Mouse (Mus musculus): ENCODE measurements around the gene Ccdc24. TPM values are rescaled to one million over a fixed set of nuclear protein-coding genes. Genes with fewer than 3 reads are reported as not detected.

The Ccdc24 gene
- not detected in 2 replicates for polyA plus RNA-seq (2012)

GRCm38 (mm10) chr4:117872471-117872886, at the start of gene Ccdc24:
TSS of gene Ccdc24 (minus strand) at chr4:117872557.

DNA sequence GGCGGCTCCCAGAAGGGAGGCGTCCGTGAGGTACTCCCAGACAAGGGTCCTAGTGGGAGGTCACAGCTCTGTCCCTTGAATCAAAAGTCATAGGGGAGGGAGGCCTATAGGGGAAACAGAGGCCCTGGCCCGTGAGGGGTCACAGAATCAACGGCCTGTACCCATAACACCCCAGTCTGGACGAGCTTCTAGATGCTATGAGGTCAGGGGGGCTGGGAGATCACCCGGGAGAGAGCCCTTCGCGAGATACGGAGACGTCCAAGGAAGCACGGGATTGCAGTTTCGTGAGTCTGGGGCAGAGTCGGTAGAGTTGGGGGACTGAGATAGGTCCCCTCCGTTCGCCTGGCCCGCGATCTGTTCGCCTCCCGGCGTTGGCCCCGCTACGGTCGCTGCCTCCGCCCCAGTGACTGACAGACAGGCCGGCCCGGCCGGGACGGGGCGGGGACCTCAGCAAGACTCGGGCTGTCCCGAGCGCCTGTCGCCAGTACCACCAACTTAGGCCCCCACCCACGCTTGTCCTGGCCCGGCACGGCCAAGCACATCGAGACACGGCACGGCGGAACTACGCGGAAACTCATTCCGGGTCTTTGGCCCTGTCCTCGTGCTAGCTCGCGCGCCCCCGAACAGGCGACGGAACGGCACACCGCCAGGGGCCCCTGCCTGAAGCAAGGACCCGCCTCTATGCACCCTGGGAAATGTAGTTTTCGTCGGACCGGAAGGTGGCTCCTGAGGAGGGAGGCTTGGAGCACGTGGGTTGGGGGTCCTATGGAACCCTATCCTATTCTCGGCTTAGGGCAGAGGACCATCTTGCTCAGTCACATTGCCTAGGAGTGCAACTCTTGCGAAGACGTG, 42.5 kb upstream of the Ccdc24 start, which contains the start of gene Ipo13:
Ipo13 (minus strand) TSS at position 409 of the 852 bp plus-strand sequence.

DNA sequence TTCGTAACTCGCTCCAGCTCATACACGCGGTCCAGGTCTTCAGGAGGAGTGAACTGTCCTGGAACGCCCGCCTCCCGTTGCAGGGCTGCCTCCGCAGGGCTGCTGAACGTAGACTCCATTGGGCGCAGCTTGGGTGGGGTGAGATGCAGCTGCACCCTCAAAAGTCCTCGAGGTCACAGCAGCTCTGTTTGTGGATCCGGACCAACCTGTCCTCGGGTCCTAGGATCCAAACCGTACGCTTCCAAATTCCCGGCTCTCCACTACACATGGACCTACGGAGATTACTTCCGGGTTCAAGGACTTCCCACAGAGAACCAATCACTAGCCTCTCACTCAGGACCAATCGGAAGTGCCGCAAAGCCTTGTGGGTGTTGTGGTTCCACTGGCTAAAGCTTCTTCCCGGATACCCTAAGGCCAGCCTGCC, 19.4 kb upstream of the Ccdc24 start, which contains the start of gene Dph2:
Dph2 (minus strand) TSS at position 295 of the 424 bp plus-strand sequence.

DNA sequence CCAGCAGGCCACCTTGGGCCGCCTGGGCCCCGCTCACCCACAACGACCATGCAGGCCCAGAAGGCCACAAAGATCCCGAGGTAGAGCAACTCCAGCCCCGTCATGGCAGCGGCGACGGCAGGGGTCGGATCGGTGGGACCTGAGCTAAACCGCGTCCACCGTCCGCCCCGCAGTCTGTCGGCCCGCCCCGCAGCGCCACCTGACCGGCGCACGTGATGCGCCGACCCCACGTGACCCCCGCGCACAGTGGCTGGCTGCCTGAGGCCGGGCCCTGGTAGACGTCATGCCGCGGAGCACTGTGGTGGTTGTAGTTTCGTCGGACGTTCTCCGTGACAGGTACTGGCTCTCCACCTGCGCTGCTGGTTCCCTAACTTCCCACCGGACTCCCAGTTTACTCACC, 14.8 kb upstream of the Ccdc24 start, which contains the start of gene Atp6v0b:
Atp6v0b (minus strand) TSS at position 201 of the 400 bp plus-strand sequence.

GRCm38 (mm10) chr4:117882701-117883691, 10.6 kb upstream of the Ccdc24 start, which contains the start of gene B4galt2:
TSS of gene B4galt2 (minus strand) at chr4:117883487.

DNA sequence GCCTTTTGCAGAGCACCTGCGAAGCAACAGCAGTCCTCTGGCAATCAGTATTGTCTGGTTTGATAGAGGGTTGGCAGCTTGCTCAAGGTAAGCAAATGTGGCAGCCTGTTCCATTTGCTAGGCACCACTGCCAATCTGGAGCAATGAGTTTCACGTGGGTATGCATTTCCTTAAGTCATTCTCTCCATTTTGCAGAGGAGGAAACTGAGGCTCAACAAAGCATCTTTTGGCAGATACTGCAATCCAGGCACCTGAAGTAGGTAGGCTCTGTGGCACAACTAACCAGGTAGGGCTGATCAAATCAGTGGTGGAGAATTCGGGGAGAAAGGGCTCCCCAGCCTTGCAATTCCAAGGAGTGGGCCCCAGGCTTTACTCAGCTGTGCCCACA, 37.9 kb downstream of the Ccdc24 start, which contains the start of gene Slc6a9:
Slc6a9 (plus strand) TSS at position 50 of the 388 bp plus-strand sequence.

Other genes starting within 250 kb of the Ccdc24 start
- gene Dmap1, start 190.3 kb downstream of the Ccdc24 start, polyA plus RNA-seq (2012): 30.7 and 31.2 TPM in 2 replicates
- gene Gm12845, start 148.1 kb downstream of the Ccdc24 start, polyA plus RNA-seq (2012): not detected in 2 replicates
- not detected in 2 replicates for gene Klf17, start 106.9 kb downstream of the Ccdc24 start, polyA plus RNA-seq (2012)
- 1.1 and 1.2 TPM in 2 replicates for gene Slc6a9, start 38.1 kb downstream of the Ccdc24 start, polyA plus RNA-seq (2012)
- gene B4galt2, start 10.9 kb upstream of the Ccdc24 start, polyA plus RNA-seq (2012): 0.61 and 0.83 TPM in 2 replicates
- 289 and 357 TPM in 2 replicates for gene Atp6v0b, start 14.8 kb upstream of the Ccdc24 start, polyA plus RNA-seq (2012)
- 11.4 and 13.0 TPM in 2 replicates for gene Dph2, start 19.5 kb upstream of the Ccdc24 start, polyA plus RNA-seq (2012)
- 20.6 and 24.3 TPM in 2 replicates for gene Ipo13, start 42.4 kb upstream of the Ccdc24 start, polyA plus RNA-seq (2012)
- 0.20 and 0.26 TPM in 2 replicates for gene Artn, start 57.2 kb upstream of the Ccdc24 start, polyA plus RNA-seq (2012)